Mouse (Mus musculus): ENCODE results near the gene Lrig1. TPM values are rescaled to one million over a fixed set of nuclear protein-coding genes. Genes with fewer than 3 reads are reported as not detected.

Lrig1 gene
- polyA plus RNA-seq, 1 experiment from 2014 or later: 18.0 TPM

- no peak overlapping the region for H3K4me3 ChIP-seq (ENCODE audit: low read depth, low read length)
- H3K9ac ChIP-seq (ENCODE audit: low read depth, low read length): no peak overlapping the region
- H3K4me1 ChIP-seq (replicated peaks; ENCODE audit: control insufficient read depth, insufficient read depth, low read length): no peaks in the 10 kb centered on the region
- WGBS: 93% methylated on average over 13 of the region's 13 CpGs
- ATAC-seq (ENCODE audit: low FRiP score): no peak
- no peak overlapping the region for H3K4me2 ChIP-seq (replicated peaks; ENCODE audit: low read depth, low read length)
- H3K9me3 ChIP-seq (ENCODE audit: control insufficient read depth, low read length): no peaks in the 10 kb centered on the region
- no peak for DNase-seq (ENCODE audit: low spot score)
- no peak overlapping the region for H3K27ac ChIP-seq (ENCODE audit: low read depth, low read length)
- no peaks in the 10 kb centered on the region for H3K36me3 ChIP-seq (ENCODE audit: control insufficient read depth, insufficient read depth, low read length)
- no peaks in the 10 kb centered on the region for H3K27me3 ChIP-seq (ENCODE audit: control insufficient read depth, insufficient read depth, low read length)
Measured at GRCm38 (mm10) chr6:94599016-94599415, 100.9 kb downstream of the Lrig1 start.

GRCm38 (mm10) chr6:94598421-94598820, 101.5 kb downstream of the Lrig1 start:
- ATAC-seq (ENCODE audit: low FRiP score) (no peak), DNase-seq (ENCODE audit: low spot score) (no peak)
- Histone ChIP-seq H3K27me3 (ENCODE audit: control insufficient read depth, insufficient read depth, low read length) (no peaks in the 10 kb centered on the region), H3K36me3 (ENCODE audit: control insufficient read depth, insufficient read depth, low read length) (no peaks in the 10 kb centered on the region), H3K9ac (ENCODE audit: low read depth, low read length) (no peak overlapping the region), H3K4me2 (replicated peaks; ENCODE audit: low read depth, low read length) (no peak overlapping the region), H3K27ac (ENCODE audit: low read depth, low read length) (no peak overlapping the region), H3K9me3 (ENCODE audit: control insufficient read depth, low read length) (no peaks in the 10 kb centered on the region), H3K4me1 (replicated peaks; ENCODE audit: control insufficient read depth, insufficient read depth, low read length) (no peaks in the 10 kb centered on the region), H3K4me3 (ENCODE audit: low read depth, low read length) (no peak overlapping the region)
- 81% methylated on average over 12 of the region's 12 CpGs for WGBS

GRCm38 (mm10) chr6:94596761-94597485, 103.0 kb downstream of the Lrig1 start:
- no peak overlapping the region for H3K4me3 ChIP-seq (ENCODE audit: low read depth, low read length)
- 65% methylated on average over 10 of the region's 10 CpGs for WGBS
- H3K9me3 ChIP-seq (ENCODE audit: control insufficient read depth, low read length): no peaks in the 10 kb centered on the region
- no peaks in the 10 kb centered on the region for H3K36me3 ChIP-seq (ENCODE audit: control insufficient read depth, insufficient read depth, low read length)
- peak; percentile 51 for DNase-seq (ENCODE audit: low spot score)
- no peak overlapping the region for H3K9ac ChIP-seq (ENCODE audit: low read depth, low read length)
- H3K4me2 ChIP-seq (replicated peaks; ENCODE audit: low read depth, low read length): no peak overlapping the region
- no peak for ATAC-seq (ENCODE audit: low FRiP score)
- no peaks in the 10 kb centered on the region for H3K27me3 ChIP-seq (ENCODE audit: control insufficient read depth, insufficient read depth, low read length)
- H3K27ac ChIP-seq (ENCODE audit: low read depth, low read length): no peak overlapping the region
- H3K4me1 ChIP-seq (replicated peaks; ENCODE audit: control insufficient read depth, insufficient read depth, low read length): 0 out of 2 replicates have a peak, but pooled peaks cover 3% of the 10 kb centered on the region

GRCm38 (mm10) chr6:94596051-94596760, 103.8 kb downstream of the Lrig1 start:
- Histone ChIP-seq H3K36me3 (ENCODE audit: control insufficient read depth, insufficient read depth, low read length) (no peaks in the 10 kb centered on the region), H3K9ac (ENCODE audit: low read depth, low read length) (no peak overlapping the region), H3K4me1 (replicated peaks; ENCODE audit: control insufficient read depth, insufficient read depth, low read length) (0 out of 2 replicates have a peak, but pooled peaks cover 3% of the 10 kb centered on the region), H3K4me2 (replicated peaks; ENCODE audit: low read depth, low read length) (no peak overlapping the region), H3K4me3 (ENCODE audit: low read depth, low read length) (no peak overlapping the region), H3K27ac (ENCODE audit: low read depth, low read length) (no peak overlapping the region), H3K9me3 (ENCODE audit: control insufficient read depth, low read length) (no peaks in the 10 kb centered on the region), H3K27me3 (ENCODE audit: control insufficient read depth, insufficient read depth, low read length) (no peaks in the 10 kb centered on the region)
- ATAC-seq (ENCODE audit: low FRiP score) (no peak), DNase-seq (ENCODE audit: low spot score) (no peak)
- WGBS: 89% methylated on average over 14 of the region's 14 CpGs

GRCm38 (mm10) chr6:94595206-94595605, 104.8 kb downstream of the Lrig1 start:
- Histone ChIP-seq H3K9me3 (ENCODE audit: control insufficient read depth, low read length) (no peaks in the 10 kb centered on the region), H3K4me2 (replicated peaks; ENCODE audit: low read depth, low read length) (no peak overlapping the region), H3K36me3 (ENCODE audit: control insufficient read depth, insufficient read depth, low read length) (no peaks in the 10 kb centered on the region), H3K9ac (ENCODE audit: low read depth, low read length) (no peak overlapping the region), H3K27me3 (ENCODE audit: control insufficient read depth, insufficient read depth, low read length) (no peaks in the 10 kb centered on the region), H3K4me1 (replicated peaks; ENCODE audit: control insufficient read depth, insufficient read depth, low read length) (0 out of 2 replicates have a peak, but pooled peaks cover 3% of the 10 kb centered on the region), H3K27ac (ENCODE audit: low read depth, low read length) (no peak overlapping the region), H3K4me3 (ENCODE audit: low read depth, low read length) (no peak overlapping the region)
- WGBS: 74% methylated on average over 5 of the region's 5 CpGs
- no peak for ATAC-seq (ENCODE audit: low FRiP score)
- DNase-seq (ENCODE audit: low spot score): no peak

GRCm38 (mm10) chr6:94594711-94595110, 105.2 kb downstream of the Lrig1 start:
- no peaks in the 10 kb centered on the region for H3K27me3 ChIP-seq (ENCODE audit: control insufficient read depth, insufficient read depth, low read length)
- H3K27ac ChIP-seq (ENCODE audit: low read depth, low read length): no peak overlapping the region
- H3K4me2 ChIP-seq (replicated peaks; ENCODE audit: low read depth, low read length): no peak overlapping the region
- H3K4me1 ChIP-seq (replicated peaks; ENCODE audit: control insufficient read depth, insufficient read depth, low read length): 0 out of 2 replicates have a peak, but pooled peaks cover 3% of the 10 kb centered on the region
- H3K9ac ChIP-seq (ENCODE audit: low read depth, low read length): no peak overlapping the region
- no peaks in the 10 kb centered on the region for H3K9me3 ChIP-seq (ENCODE audit: control insufficient read depth, low read length)
- ATAC-seq (ENCODE audit: low FRiP score) (no peak), DNase-seq (ENCODE audit: low spot score) (no peak)
- H3K36me3 ChIP-seq (ENCODE audit: control insufficient read depth, insufficient read depth, low read length): no peaks in the 10 kb centered on the region
- no peak overlapping the region for H3K4me3 ChIP-seq (ENCODE audit: low read depth, low read length)
- WGBS: 76% methylated on average over 11 of the region's 11 CpGs

- Histone ChIP-seq H3K27ac (ENCODE audit: low read depth, low read length) (no peak overlapping the region), H3K4me3 (ENCODE audit: low read depth, low read length) (no peak overlapping the region), H3K9me3 (ENCODE audit: control insufficient read depth, low read length) (no peaks in the 10 kb centered on the region), H3K4me2 (replicated peaks; ENCODE audit: low read depth, low read length) (no peak overlapping the region), H3K36me3 (ENCODE audit: control insufficient read depth, insufficient read depth, low read length) (no peaks in the 10 kb centered on the region), H3K27me3 (ENCODE audit: control insufficient read depth, insufficient read depth, low read length) (no peaks in the 10 kb centered on the region), H3K4me1 (replicated peaks; ENCODE audit: control insufficient read depth, insufficient read depth, low read length) (0 out of 2 replicates have a peak, but pooled peaks cover 3% of the 10 kb centered on the region), H3K9ac (ENCODE audit: low read depth, low read length) (no peak overlapping the region)
- DNase-seq (ENCODE audit: low spot score): no peak
- 78% methylated on average over 6 of the region's 6 CpGs for WGBS
- ATAC-seq (ENCODE audit: low FRiP score): no peak
Measured at GRCm38 (mm10) chr6:94594096-94594665, 105.8 kb downstream of the Lrig1 start.

- H3K4me1 ChIP-seq (replicated peaks; ENCODE audit: control insufficient read depth, insufficient read depth, low read length): 0 out of 2 replicates have a peak, but pooled peaks cover 3% of the 10 kb centered on the region
- H3K9ac ChIP-seq (ENCODE audit: low read depth, low read length): no peak overlapping the region
- no peaks in the 10 kb centered on the region for H3K36me3 ChIP-seq (ENCODE audit: control insufficient read depth, insufficient read depth, low read length)
- ATAC-seq (ENCODE audit: low FRiP score) (peak; percentile 70), DNase-seq (ENCODE audit: low spot score) (no peak)
- H3K27ac ChIP-seq (ENCODE audit: low read depth, low read length): no peak overlapping the region
- H3K27me3 ChIP-seq (ENCODE audit: control insufficient read depth, insufficient read depth, low read length): no peaks in the 10 kb centered on the region
- H3K4me2 ChIP-seq (replicated peaks; ENCODE audit: low read depth, low read length): no peak overlapping the region
- H3K4me3 ChIP-seq (ENCODE audit: low read depth, low read length): no peak overlapping the region
- no peaks in the 10 kb centered on the region for H3K9me3 ChIP-seq (ENCODE audit: control insufficient read depth, low read length)
- WGBS: 24% methylated on average over 4 of the region's 4 CpGs
Measured at GRCm38 (mm10) chr6:94592710-94593109, 107.2 kb downstream of the Lrig1 start.

All from hindbrain, embryonic 11.5 days (tissue).